Mouse (Mus musculus) erythroblast, adult 5-6 weeks (primary cell): ENCODE measurements around the gene Insl6. TPM values are rescaled to one million over a fixed set of nuclear protein-coding genes. Genes with fewer than 3 reads are reported as not detected.

Experiments used
- ATAC-seq: replicated peaks from 2 replicates; pipeline ENCODE4 v1.8.0; 2016; ENCODE audit warnings: moderate number of reproducible peaks, mild to moderate bottlenecking, moderate TSS enrichment, inconsistent platforms; ENCODE audit not compliant: poor library complexity, low FRiP score, severe bottlenecking
- total RNA-seq, 2 experiments: library from RNA; stranded (forward) in 1 of 2; stranded (reverse) in 1 of 2; fragments of 150-400 nt in 1 of 2; fragments of 200-764, 138-1000 nt in 1 of 2; gene quantifications; 2 replicates each; pipeline versions ENCODE4 v1.2.3 to v1.2.4; 2015 to 2017; ENCODE audit warnings: low replicate concordance in 2 of 2

The Insl6 gene
- total RNA-seq (2015; ENCODE audit: low replicate concordance) (not detected in 2 replicates), total RNA-seq (2017; ENCODE audit: low replicate concordance) (not detected in 2 replicates)

DNA sequence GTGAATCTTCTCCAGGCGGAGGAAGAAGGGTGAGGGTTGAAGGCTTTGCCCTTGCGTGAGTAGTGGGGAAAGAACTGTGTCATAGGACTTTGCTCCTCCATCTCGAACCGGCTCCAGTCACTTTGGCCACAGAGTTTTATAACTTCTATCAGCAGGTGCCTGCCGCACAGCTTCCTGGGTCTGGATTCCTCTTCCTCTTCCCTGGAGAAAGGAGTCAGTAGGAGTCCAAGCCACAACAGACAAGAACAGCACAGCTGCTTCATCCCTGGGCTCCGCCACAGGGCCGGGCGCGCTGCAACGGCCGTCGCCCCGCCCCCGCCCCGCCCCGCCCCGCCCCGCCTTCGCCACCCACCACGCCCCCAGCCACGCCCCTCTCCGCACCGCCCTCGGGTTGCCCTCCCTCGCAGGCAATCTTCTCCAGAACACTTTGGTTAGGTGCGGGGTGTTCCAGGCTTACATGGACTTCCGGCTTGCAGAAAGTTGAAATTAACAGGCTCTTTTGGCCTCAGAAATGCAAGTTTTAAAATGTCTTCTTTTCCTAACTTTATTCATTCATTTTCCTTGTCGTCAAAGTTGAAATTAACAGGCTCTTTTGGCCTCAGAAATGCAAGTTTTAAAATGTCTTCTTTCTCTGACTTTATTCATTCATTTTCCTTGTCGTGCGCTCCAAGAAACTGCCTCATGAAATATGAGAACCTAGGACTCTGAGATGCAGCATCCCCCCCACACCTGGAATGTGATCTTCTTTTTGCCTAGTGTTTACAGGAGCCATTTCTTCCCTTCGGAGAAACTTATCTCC lies at the start of gene Insl6:
TSS of gene Insl6 (minus strand) at position 304 of the 799 bp plus-strand sequence.
- ATAC-seq: peak; percentile 89

DNA sequence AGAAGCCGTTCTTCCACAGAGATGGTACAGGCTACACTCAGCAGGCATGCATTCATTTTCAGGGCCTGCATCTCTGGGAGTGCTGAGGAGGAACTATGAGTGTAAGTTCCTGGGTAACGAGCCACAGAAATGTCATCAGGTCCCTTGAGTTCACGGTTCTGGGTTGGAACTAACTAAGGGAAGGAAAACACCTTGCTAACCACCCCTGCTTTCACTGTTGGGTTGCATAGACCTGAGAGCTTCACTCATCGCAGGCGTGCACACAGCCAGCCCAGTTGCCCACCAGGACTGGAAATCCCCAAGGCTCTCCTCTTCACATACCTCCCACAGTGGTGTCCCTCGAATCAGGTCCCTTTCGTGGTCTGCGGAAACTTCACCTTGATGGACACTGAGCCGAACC lies 49.8 kb upstream of the Insl6 start:
- ATAC-seq: no peak

GRCm38 (mm10) chr19:29373438-29373837 lies 48.3 kb upstream of the Insl6 start:
- ATAC-seq: no peak

DNA sequence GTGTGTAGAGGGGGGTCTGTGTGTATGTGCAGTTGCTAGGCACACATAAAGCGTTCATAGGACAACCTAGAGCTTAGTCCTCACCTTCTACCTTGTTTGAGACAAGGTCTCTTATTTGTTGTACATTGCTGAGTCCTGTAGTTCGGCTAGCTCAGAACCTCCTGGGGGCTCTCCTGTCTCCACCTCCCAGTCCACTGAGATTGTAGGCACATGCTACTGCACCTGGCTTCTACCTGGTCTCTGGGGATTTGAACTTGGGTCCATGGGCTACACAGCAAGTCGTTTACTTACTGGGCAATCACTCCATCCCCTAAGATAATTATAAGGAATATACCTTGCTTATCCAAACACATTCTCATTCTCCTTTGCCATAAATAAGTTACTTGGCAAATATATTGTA lies 47.5 kb upstream of the Insl6 start:
- ATAC-seq: no peak

- ATAC-seq: no peak
Measured at GRCm38 (mm10) chr19:29372138-29372537, 47.0 kb upstream of the Insl6 start.

- ATAC-seq: no peak
Measured at GRCm38 (mm10) chr19:29371284-29372081, 46.3 kb upstream of the Insl6 start.

GRCm38 (mm10) chr19:29370545-29371283 lies 45.6 kb upstream of the Insl6 start:
- ATAC-seq: no peak

DNA sequence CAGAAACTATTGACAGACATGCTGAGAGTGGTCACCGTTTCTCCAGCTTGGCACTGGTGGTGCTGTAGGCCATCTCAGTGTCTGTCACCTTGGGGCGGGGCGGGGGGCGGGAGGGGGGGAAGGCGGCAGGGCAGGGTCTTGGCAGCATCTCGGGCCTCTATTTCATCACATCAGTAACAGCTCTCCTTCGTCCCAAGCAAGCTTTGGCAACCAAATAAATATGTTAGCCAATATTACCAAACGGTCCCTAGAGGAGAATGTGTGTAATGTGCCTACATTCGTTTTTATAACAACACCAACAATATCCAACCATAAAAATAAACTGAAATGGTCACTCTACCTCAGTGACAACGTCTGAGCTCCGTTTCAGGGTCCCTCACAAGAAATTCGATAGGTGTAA lies 45.0 kb upstream of the Insl6 start:
- no peak for ATAC-seq

- no peak for ATAC-seq
Measured at GRCm38 (mm10) chr19:29368671-29369309, 43.6 kb upstream of the Insl6 start.

DNA sequence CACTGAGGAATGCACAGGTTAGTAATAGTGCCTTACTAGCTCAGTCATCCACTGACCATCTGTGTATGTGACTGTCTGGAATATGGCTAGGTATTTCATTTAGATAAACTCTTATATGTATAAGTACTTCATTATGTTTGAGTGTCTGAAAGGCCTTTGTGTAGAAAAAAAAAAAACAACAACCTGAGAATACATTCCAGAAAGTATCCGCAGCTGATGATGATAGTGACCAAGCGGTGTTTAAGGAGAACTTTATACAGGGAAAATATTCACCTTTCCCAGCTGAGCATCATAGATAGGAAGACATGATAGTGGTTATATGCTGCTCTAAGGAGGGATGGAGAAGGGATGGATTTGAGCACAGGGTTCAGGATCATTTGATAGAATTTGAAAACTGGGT lies 42.9 kb upstream of the Insl6 start:
- ATAC-seq: no peak

DNA sequence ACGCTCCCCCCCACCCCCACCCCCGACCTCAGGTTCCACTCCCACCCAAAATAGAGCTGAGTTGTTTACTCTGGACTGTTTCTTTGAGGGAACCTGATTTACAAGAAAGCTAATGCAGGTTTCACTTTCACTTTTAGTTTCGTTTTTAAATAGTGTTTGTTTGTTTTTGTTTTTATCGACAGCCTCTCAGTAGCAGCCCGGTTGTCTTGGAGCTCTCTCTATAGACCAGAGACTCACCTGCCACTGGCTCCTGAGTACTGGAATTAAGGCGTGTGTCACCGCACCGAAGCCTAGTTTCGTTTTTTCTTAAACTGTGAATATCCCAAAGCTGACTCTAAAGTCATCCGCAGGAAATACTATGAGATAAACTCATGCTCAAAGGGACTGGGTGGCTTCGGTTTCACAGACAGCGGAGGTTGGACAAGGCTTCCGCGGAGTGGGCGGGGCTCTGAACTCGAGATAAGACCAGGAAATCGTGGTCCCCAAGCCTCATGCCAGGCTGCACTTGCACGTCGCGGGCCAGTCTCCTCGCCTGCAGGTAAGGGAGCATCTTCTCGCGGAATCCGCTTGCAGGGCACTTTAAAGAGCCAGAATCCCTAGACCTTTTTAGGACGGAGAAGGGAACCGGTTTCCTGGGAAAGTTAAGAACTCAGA lies 41.9 kb upstream of the Insl6 start, which contains the start of the genes Plgrkt and Cd274:
TSS of gene Plgrkt (minus strand) at position 422 of the 654 bp plus-strand sequence.
TSS of gene Cd274 (plus strand) at position 487 of the 654 bp plus-strand sequence.
- peak; percentile 96 for ATAC-seq

DNA sequence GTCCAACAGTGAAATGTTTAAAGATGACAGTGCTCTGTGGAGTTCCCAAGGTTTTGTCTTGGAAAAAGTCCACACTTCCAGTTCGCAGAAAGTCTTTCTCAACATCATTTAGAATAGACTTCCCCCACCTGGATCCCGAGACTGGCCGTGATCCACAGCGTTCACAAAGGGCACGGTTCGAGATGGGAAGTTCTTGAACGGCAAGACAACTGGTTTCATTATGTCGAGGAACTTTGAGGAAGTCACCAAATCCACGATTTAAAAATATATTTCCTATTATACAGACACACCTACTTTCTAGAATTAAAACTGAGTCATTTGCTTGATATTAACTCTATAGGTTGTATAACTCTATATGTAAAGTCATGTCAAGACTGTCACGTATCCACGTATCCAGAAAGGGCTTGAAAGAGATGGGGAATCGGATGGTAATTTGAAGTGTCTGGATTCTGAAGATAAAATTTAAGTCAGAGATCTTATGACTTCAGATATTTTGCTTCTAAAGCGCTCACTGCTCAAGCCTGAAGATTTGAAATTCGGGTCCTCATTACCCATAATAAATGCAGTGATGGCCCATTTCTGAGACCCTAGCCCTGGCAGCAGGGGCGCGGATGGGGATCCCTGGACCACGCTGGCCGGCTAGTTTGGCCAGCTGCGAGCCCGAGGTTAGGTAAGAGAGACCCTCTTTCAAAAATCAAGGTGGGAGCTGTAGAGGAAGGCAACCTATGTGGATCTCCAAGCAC lies 41.2 kb upstream of the Insl6 start:
- ATAC-seq: no peak

- no peak for ATAC-seq
Measured at GRCm38 (mm10) chr19:29365105-29365504, 39.9 kb upstream of the Insl6 start.

DNA sequence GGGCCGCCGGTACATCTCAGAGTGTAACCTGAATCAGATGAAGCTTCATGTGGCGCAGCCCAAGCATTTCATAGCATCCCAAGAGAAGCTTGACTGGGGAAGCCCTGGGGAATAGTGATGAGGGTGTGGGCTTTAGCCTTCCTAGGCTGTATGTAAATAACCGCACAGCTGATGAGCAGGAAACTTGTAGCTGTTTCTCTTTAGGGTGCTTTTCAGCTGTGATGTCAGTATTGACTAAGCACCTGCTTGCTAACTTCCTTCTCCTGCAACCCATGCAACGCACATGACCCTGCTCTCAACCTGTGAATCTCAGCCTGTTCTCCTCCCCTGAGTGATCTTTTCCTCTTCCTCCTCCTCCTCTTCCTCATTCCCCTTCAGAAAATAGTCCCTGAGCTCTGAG lies 38.9 kb upstream of the Insl6 start:
- no peak for ATAC-seq

DNA sequence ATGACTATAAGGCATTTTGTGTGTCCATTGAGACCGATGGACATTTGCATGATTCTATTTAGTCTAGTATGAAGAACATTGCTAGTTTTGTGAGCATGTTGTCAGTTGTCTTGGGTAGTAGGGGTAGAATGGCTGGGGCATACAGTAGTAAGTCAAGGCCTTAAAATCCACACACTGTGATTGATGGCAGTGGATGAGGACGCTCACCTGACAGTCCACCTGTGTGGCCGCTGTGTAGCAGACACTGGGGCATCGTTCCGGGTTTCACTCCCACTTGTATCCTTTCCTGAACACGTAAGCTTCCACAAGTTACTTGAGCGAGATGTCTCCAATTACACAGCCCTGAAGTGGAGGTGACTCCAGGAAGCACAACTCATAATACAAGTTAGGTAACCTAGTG lies 38.4 kb upstream of the Insl6 start:
- ATAC-seq: no peak

GRCm38 (mm10) chr19:29362173-29362930 lies 37.2 kb upstream of the Insl6 start:
- no peak for ATAC-seq

GRCm38 (mm10) chr19:29361468-29362130 lies 36.4 kb upstream of the Insl6 start:
- ATAC-seq: peak; percentile 99
